ENCODE assay signal across 7 mouse cellular contexts in genomic region chrX:169987368-169987837, GRCm38 (mm10). TPM values are rescaled to one million over a fixed set of nuclear protein-coding genes. Genes with fewer than 3 reads are reported as not detected.
A peak's percentile ranks its signal among the peaks of the same experiment; 100 is the strongest.
DNase-seq lines count a peak whose midpoint lies in the region; ATAC-seq and TF ChIP-seq lines count a peak whose summit lies in the region.
"Not testable (repeated sequence)": the region's sequence is repeated elsewhere in the genome, so short reads cannot be mapped to it uniquely, and the experiment has no call there.

No protein-coding gene starts in this region.

- not testable (repeated sequence) for H3K27me3 ChIP-seq in embryonic facial prominence, embryonic 11.5 days (ENCODE audit: control insufficient read depth, insufficient read depth, low read length); limb, embryonic 10.5 days (ENCODE audit: low read depth, poor library complexity, severe bottlenecking); midbrain, embryonic 12.5 days
- peaks cover 12% of the 10 kb centered on the region; the same call in 1 of the 2 replicates for H3K27me3 ChIP-seq in intestine, postnatal 0 days (replicated peaks; ENCODE audit: control insufficient read depth, insufficient read depth, low read length)

- not testable (repeated sequence) for H3K27ac ChIP-seq in bone marrow macrophage, adult 2 months (ENCODE audit: insufficient read depth, low read depth, low read length); embryonic facial prominence, embryonic 11.5 days (replicated peaks; ENCODE audit: low read depth, low read length); limb, embryonic 10.5 days; midbrain, embryonic 12.5 days (replicated peaks)
- H3K27ac ChIP-seq in intestine, postnatal 0 days (ENCODE audit: low read depth, low read length): peak overlapping the region; percentile 3; the same call in 1 of the 2 replicates

- peaks cover 36% of the 10 kb centered on the region for H3K36me3 ChIP-seq in embryonic facial prominence, embryonic 11.5 days (replicated peaks; ENCODE audit: control insufficient read depth, insufficient read depth, low read depth, low read length)
- H3K36me3 ChIP-seq in intestine, postnatal 0 days (ENCODE audit: control insufficient read depth, insufficient read depth): peaks cover 28% of the 10 kb centered on the region
- peaks cover 69% of the 10 kb centered on the region for H3K36me3 ChIP-seq in limb, embryonic 10.5 days
- peaks cover 66% of the 10 kb centered on the region for H3K36me3 ChIP-seq in midbrain, embryonic 12.5 days

- not testable (repeated sequence) for TF ChIP-seq POLR2A in bone marrow macrophage, adult 2 months (IDR thresholded peaks at IDR 0.05; ENCODE audit: borderline replicate concordance, low read depth, low read length)

- H3K4me3 ChIP-seq in bone marrow macrophage, adult 2 months (ENCODE audit: insufficient read depth, low read length): 0 out of 2 replicates have a peak overlapping the region, but pooled peaks have one; percentile 0
- not testable (repeated sequence) for H3K4me3 ChIP-seq in embryonic facial prominence, embryonic 11.5 days (ENCODE audit: low read depth, low read length); limb, embryonic 10.5 days; midbrain, embryonic 12.5 days
- peak overlapping the region; percentile 4; the same call in 1 of the 2 replicates for H3K4me3 ChIP-seq in intestine, postnatal 0 days (ENCODE audit: low read depth, low read length)

- not testable (repeated sequence) for TF ChIP-seq CTCF in bone marrow macrophage, adult 2 months (IDR thresholded peaks at IDR 0.05; ENCODE audit: low read depth, low read length); intestine, postnatal 0 days (IDR thresholded peaks at IDR 0.05; ENCODE audit: low read depth)

- ATAC-seq in embryonic facial prominence, embryonic 11.5 days (replicated peaks; ENCODE audit: insufficient number of reproducible peaks, low FRiP score, low TSS enrichment, low read depth): peak; percentile 10; the same call in 1 of the 2 replicates
- ATAC-seq in intestine, postnatal 0 days: not testable (repeated sequence)
- ATAC-seq in midbrain, embryonic 12.5 days (ENCODE audit: low FRiP score, low read depth): peak; percentile 5

- not testable (repeated sequence) for H3K9ac ChIP-seq in embryonic facial prominence, embryonic 11.5 days (replicated peaks; ENCODE audit: low read length); intestine, postnatal 0 days (ENCODE audit: low read depth, low read length); midbrain, embryonic 12.5 days (replicated peaks)

- H3K9me3 ChIP-seq in embryonic facial prominence, embryonic 11.5 days (replicated peaks; ENCODE audit: control insufficient read depth, low read length): peaks cover 26% of the 10 kb centered on the region
- H3K9me3 ChIP-seq in intestine, postnatal 0 days (ENCODE audit: control insufficient read depth): peaks cover 39% of the 10 kb centered on the region
- peaks cover 51% of the 10 kb centered on the region for H3K9me3 ChIP-seq in limb, embryonic 10.5 days (replicated peaks)
- peaks cover 63% of the 10 kb centered on the region for H3K9me3 ChIP-seq in midbrain, embryonic 12.5 days

- H3K4me2 ChIP-seq in embryonic facial prominence, embryonic 11.5 days (ENCODE audit: low read depth, low read length); midbrain, embryonic 12.5 days (replicated peaks): not testable (repeated sequence)
- H3K4me2 ChIP-seq in intestine, postnatal 0 days (replicated peaks; ENCODE audit: low read depth): peak overlapping the region; percentile 40

- H3K4me1 ChIP-seq in bone marrow macrophage, adult 2 months (ENCODE audit: control insufficient read depth, insufficient read depth, low read length); embryonic facial prominence, embryonic 11.5 days (ENCODE audit: control insufficient read depth, insufficient read depth, low read length); intestine, postnatal 0 days (replicated peaks; ENCODE audit: control insufficient read depth, insufficient read depth, low read length); limb, embryonic 10.5 days; midbrain, embryonic 12.5 days: not testable (repeated sequence)

- DNase-seq in embryonic facial prominence, embryonic 11.5 days (ENCODE audit: low spot score): peak; percentile 17
- peak; percentile 80 to 85 for DNase-seq in gastrocnemius, postnatal 4 days (ENCODE audit: low spot score in 2 of 2)
- DNase-seq in limb, embryonic 10.5 days (ENCODE audit: low spot score): peak; percentile 67
- peak; percentile 65 for DNase-seq in right cerebral cortex, postnatal 4 days

- 84% methylated on average over 28 of the region's 28 CpGs for WGBS in embryonic facial prominence, embryonic 11.5 days
- 70% methylated on average over 28 of the region's 28 CpGs for WGBS in intestine, postnatal 0 days
- 88% methylated on average over 28 of the region's 28 CpGs for WGBS in limb, embryonic 10.5 days
- WGBS in midbrain, embryonic 12.5 days: 86% methylated on average over 28 of the region's 28 CpGs

RNA-seq across cellular contexts. Expression of gene Gm21887, which starts 22.1 kb away (rescaled TPM):
- 94.6 and 113 TPM in 2 replicates for polyA plus RNA-seq in bone marrow macrophage, adult 2 months (2012; ENCODE audit: insufficient read depth, insufficient read length, missing spikeins)
- polyA plus RNA-seq in embryonic facial prominence, embryonic 11.5 days (2014; fragmentation: Nextera tagmentation; extraction: Ambion mirVana): 154 and 162 TPM in 2 replicates
- total RNA-seq in gastrocnemius, postnatal 4 days (2021): 100 to 1,000 TPM in 1 of 2 experiments, 10 to 100 TPM in 1; 93.0 to 116 TPM
- polyA plus RNA-seq in intestine, postnatal 0 days (2015; fragmentation: Nextera tagmentation; extraction: Ambion mirVana): 46.8 and 66.4 TPM in 2 replicates
- 253 and 254 TPM in 2 replicates for polyA plus RNA-seq in limb, embryonic 10.5 days (2016; fragmentation: Nextera tagmentation; extraction: Ambion mirVana)
- 187 and 270 TPM in 2 replicates for polyA plus RNA-seq in midbrain, embryonic 12.5 days (2016; fragmentation: Nextera tagmentation; extraction: Ambion mirVana)

Comparison
In these comparisons a context has a peak if more than half of its experiments do, and no peak if none do; other contexts are left out.
1. DNase-seq: peak in every context shown above with its lines; median percentile 82 in gastrocnemius, postnatal 4 days; 67 in limb, embryonic 10.5 days; 65 in right cerebral cortex, postnatal 4 days; 17 in embryonic facial prominence, embryonic 11.5 days.